Mouse (Mus musculus) C3H10T1/2 (cell line): ENCODE results near the gene Olfm4. TPM values are rescaled to one million over a fixed set of nuclear protein-coding genes. Genes with fewer than 3 reads are reported as not detected.

Source experiments
- polyA plus RNA-seq, 2 experiments: library from polyadenylated mRNA; unstranded; fragments of >200 nt; fragmentation: generic; extraction: Trizol; gene quantifications; one replicate each; pipeline ENCODE4 v1.2.1; 2012; ENCODE audit warnings: missing spikeins in 2 of 2

Olfm4 gene
- polyA plus RNA-seq, result not detected

GRCm38 (mm10) chr14:79983781-79984180, at the start of gene Olfm4:
TSS of gene Olfm4 (plus strand) at chr14:79984081.

Other genes starting within 250 kb of the Olfm4 start
- gene Pcdh8, start 212.8 kb upstream of the Olfm4 start, polyA plus RNA-seq, result not detected